Mouse (Mus musculus): ENCODE measurements around the gene Snph.

DNA sequence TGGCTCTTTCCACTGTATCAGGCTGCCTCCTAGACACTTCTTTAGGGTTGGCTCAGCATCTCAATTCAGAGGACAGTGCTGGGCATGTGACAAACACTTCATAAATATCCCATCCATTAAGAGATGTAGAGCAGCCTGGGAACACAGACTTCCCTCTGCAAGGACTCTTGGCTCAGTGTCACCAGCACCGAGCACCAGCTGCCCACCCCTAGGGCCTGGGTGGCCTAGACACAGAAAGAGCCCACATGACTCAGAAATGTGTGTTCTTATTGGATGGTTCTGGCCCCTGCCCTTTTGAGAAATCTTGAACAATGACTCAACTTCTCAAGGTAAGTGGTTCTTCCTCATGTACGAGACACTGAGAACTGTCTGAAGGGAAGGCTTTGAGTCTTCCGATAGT lies 4.4 kb downstream of the Snph start:
- TF ChIP-seq EP300 (IDR thresholded peaks at IDR 0.05; ENCODE audit: low read depth) (no peak), CTCF (IDR thresholded peaks at IDR 0.05; ENCODE audit: low read depth) (no peak)
